Mouse (Mus musculus) brain, embryonic 14.5 days (tissue): ENCODE results near the gene Dhx9. TPM values are rescaled to one million over a fixed set of nuclear protein-coding genes. Genes with fewer than 3 reads are reported as not detected.
"Not testable (repeated sequence)": the region's sequence is repeated elsewhere in the genome, so short reads cannot be mapped to it uniquely, and the experiment has no call there.

ENCODE experiments used
- DNase-seq: peaks from one replicate; pipeline ENCODE4 v3.0.0-alpha.2; 2011; ENCODE audit warnings: low read depth
- CTCF ChIP-seq: fragments of 200-500 bp; IDR thresholded peaks from 2 replicates; pipeline ENCODE4 v1.5.1; 2012; ENCODE audit warnings: inconsistent platforms, mild to moderate bottlenecking, moderate library complexity, borderline replicate concordance; ENCODE audit not compliant: insufficient read depth, insufficient read length; ENCODE audit errors: extremely low read depth
- POLR2A ChIP-seq: fragments of 200-500 bp; IDR thresholded peaks from 2 replicates; pipeline ENCODE4 v1.6.1; 2012; ENCODE audit warnings: mild to moderate bottlenecking, inconsistent platforms, borderline replicate concordance; ENCODE audit not compliant: poor library complexity, insufficient read depth, insufficient read length, severe bottlenecking; ENCODE audit errors: extremely low read depth
- polyA plus RNA-seq: library from polyadenylated mRNA; depleted of rRNA; stranded (reverse); fragments of >200 nt; gene quantifications from 2 replicates; pipeline ENCODE4 v1.2.3, GENCODE M21; 2012

Gene Dhx9
- polyA plus RNA-seq, 1 experiment: 142 TPM

DNA sequence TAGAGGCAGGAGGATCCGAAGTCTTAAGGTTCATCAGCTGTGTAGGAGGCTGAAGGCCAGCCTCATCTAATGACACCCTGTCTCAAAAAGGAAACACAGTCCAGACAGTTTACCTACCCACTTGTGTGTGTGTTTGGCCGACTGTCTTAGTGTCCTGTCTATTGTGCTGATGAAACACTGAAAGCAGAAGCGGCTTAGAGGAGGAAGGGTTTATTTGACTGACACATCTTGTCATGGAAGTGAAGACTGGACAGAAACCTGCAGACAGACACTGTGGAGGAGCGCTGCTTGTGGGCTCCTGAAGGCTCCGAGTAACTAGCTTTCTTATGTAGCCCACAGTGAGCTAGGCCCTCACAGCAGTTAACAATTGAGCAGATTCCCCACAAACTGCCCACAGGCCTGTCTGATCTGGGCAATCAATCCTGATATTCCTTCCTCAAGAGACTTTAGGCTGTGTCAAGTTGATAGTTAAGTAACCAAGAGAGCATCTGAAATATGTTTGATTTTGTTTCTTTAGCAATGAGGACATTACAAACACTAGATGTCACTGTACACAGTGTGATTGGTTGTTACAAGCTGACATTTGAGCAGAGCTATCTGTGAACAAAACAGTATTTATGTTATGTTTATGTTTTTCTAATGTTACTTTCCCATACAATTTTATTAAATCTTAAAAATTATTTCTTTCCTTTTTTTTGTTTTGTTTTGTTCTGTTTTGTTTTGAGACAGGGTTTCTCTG, 53.4 kb downstream of the Dhx9 start:
- TF ChIP-seq CTCF (no peak), POLR2A (no peak)
- no peak for DNase-seq

DNA sequence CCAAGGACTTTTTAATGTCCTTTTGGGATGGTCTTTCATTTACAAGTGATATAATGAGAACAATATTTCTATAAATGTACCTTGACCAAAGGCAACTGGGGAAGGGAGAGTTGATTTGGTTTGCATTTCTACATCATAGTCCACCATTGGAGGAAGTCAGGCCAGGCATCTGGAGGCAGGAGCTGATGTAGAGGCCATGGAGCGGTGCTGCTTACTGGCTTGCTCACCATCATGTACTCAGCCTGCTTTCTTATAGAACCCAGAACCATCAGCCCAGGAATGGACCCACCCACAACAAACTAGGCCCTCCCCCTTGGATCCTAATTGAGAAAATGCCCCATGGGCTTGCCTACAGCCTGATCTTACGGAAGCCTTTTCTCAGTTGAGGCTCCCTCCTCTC, 55.1 kb downstream of the Dhx9 start:
- no peak for DNase-seq

DNA sequence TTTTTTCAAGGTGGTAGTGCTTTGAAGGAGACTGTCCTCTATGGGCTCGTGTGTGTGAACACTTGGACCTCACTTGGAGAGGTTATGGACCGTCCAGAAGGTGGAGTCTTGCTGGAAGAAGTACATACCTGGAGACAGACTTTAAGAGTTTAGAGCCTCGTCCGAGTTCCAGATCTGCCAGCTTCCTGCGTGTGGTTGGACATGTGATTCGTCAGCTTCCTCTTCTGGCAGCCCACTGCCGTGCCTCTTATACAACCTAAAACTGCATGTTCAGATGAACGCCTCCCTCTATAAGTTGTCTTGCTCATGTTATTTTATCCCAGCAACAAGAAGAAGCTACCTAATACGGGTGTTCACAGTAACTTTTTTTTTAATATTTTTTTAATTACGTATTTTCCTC, 55.8 kb downstream of the Dhx9 start:
- no peak for TF ChIP-seq CTCF
- TF ChIP-seq POLR2A: no peak
- DNase-seq: no peak

More for the DNA sequence above, 55.1 kb downstream of the Dhx9 start:
- TF ChIP-seq CTCF (no peak), POLR2A (no peak)

DNA sequence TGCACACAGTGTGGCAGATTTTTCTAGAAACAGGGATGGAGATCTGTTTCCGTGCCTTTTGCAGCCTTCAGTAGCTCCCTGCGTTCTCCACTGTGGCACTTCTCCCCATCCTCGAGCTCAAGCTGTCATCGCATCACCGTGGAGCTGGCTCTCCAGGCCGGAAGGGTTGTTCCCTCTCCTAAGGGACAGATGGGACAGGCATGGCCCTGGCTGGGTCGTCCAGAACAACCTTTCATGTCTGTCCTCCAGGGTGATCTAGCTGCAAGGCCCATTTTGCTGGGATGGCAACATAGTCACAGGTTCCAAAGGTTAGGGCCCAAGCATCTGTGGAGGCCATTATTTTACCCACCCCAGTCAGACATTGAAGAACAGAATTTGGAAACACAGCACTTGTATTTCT, 56.3 kb downstream of the Dhx9 start:
- no peak for TF ChIP-seq POLR2A
- TF ChIP-seq CTCF: no peak
- no peak for DNase-seq

DNA sequence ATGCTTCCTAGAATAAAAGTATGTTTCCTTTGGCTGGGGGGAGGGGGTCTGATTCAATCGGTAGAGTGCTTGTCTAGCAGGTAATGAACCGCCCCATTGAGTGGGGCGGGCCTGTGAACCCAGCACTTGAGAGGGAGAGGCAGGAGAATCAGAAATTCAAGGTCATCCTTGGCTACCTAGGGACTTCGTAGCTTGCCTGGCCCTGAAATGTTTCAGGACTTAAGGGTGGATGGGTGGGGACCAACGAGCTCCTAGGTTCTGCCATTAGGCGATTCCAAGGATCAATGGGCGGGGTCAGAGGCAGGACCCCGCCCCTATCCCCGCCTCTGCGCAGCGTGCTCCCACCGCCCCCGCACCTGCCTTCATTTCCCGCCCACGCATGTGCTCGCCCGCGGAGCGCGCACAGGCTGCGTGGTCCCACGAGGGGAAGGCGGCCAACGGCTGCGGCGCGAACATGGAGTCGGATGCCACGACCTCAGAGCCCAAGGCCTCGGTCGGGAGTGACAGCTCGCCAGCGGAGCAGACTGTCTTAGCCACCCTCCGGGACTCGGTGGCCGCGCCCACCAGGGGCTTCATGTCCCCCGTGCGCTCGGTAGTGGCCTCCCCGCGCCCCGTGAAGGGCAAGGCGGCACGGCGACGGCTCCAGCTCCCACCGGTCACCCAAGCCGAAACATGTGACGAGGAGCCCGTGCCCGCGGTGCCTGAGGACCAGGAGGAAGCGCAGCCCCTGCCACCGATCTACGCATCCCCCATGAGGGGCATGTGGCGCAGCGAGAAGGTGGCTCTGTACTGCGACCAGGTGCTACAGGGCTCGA, 62.5 kb downstream of the Dhx9 start, which contains the start of gene Shcbp1l:
Shcbp1l (plus strand) TSS at position 393 of the 815 bp plus-strand sequence.
- peak; percentile 86 for DNase-seq

DNA sequence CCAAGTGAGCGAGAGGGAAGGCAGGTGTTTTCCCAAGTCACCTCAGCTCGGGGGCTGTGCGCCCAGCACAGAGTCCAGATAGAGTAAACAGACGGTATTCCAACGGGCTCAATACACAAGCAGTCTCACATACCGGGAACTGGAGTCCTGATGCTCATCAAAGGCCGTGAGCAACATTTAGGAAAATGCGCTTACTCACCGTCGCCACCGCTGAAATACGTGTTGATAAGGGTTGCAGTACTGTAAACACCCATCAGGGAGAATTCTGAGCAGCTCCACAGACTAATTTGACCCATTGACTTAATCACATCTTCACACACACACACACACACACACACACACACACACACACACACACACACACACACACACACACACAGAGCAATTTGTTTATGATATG, 63.2 kb downstream of the Dhx9 start:
- peak; percentile 56 for DNase-seq

More for the DNA sequence above, 62.5 kb downstream of the Dhx9 start, which contains the start of gene Shcbp1l:
- TF ChIP-seq CTCF (no peak), POLR2A (0 out of 2 replicates have a peak, but pooled peaks have one; percentile 16)

DNA sequence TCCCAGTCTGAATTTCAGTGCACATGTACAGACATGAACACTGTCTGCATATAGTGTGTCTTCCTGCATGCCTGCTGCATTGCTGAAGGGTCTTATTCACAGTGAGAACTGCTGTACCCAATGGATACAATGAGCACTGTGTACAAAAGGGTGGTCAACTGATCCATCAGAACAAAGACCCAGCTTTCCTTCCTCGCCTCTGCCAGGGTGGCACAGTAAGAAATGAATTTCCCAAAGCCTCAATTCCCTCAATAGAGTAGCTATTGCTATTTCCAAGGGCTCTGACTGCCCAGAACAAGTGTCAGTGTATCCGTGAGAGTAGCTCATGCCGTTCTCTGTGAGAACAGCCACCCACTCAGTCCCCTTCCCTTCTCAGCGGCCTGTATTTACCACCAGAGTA, 69.7 kb downstream of the Dhx9 start:
- DNase-seq: not testable (repeated sequence)

More for the DNA sequence above, 63.2 kb downstream of the Dhx9 start:
- no peak for TF ChIP-seq POLR2A
- TF ChIP-seq CTCF: no peak

DNA sequence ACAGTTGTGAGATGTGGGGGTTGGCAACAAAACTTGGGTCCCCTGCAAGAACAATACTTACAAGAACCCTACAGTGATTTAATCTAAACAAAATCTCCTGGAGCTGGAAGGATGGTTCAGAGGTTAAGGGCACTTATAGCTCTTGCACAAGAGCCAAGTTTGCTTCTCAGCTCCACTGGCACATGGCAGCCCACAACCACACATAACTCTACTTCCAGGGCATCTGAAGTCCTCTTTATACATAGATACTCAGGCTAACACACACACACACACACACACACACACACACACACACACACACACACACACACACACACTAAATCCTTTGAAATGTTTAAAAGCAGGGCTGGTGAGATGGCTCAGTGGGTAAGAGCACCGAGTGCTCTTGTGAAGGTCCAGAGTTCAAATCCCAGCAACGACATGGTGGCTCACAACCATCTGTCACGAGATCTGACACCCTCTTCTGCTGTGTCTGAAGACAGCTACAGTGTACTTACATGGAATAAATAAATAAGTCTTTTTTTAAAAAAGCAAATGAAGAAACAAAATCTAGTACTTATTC, 71.1 kb downstream of the Dhx9 start:
- DNase-seq: not testable (repeated sequence)

DNA sequence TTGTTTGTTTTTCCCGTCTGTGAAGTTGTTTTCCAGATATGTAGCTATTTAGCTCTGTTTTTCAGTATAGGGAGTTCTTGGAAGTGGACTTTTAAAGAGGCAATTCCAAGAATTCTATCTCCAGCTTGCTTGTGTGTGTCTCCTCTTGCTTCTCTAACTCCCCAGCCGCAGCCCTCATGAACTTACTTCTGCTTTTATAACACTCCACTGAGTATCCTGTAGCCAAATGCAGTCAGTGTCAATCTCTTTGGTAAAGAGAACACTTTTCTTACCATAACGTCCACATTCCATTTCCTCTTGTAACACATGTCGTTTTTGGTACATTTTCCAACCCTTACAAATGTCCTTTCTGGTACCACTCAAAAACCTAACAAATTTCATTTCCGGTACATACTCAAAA, 71.7 kb downstream of the Dhx9 start:
- not testable (repeated sequence) for DNase-seq

DNA sequence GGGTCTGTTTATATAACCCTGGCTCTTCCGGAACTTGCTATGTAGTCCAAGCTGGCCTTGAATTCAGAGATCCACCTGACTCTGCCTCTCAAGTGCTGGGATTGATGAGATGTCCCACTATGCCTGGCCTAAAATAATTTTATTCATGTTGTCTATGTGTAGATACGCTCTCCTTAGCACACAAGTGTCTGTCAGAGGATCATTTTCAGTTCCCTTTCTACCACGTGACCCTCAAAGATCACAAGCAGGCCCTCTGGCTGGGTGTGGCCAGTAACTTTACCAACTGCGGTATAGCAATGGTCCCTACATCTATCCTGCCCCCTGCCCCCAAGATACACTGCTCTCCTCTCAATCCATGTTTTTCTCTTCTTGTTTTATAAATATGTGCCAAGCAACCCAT, 72.5 kb downstream of the Dhx9 start:
- TF ChIP-seq POLR2A (no peak), CTCF (no peak)
- DNase-seq: no peak

DNA sequence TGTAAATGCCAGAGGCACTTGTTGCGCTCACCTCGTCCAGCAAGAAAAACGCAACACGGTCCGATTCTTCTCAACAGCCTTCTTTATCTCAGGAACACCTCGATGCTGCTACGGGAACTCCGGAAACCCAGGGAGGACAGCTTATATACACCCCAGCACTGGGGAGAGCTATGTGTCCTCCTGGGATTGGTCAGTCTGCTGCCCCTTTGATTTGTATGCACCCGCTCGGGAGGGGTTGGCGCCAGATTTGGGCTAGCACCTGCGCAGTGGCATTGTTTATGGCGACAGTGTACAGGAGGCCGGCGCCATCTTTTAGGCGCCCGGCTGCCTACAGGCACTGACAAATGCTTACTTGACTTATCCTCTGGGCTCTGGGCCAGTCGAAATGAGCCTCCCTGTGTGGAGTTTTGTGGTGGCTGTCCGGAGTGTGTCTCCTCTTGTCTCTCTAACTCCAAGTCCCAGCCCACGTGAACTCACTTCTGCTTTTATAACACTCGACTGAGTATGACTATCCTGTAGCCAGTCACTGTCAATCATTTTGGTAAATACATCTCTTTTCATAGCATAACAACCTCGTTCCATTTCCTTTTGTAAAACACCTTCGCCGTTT, 73.2 kb downstream of the Dhx9 start:
- DNase-seq: not testable (repeated sequence)

DNA sequence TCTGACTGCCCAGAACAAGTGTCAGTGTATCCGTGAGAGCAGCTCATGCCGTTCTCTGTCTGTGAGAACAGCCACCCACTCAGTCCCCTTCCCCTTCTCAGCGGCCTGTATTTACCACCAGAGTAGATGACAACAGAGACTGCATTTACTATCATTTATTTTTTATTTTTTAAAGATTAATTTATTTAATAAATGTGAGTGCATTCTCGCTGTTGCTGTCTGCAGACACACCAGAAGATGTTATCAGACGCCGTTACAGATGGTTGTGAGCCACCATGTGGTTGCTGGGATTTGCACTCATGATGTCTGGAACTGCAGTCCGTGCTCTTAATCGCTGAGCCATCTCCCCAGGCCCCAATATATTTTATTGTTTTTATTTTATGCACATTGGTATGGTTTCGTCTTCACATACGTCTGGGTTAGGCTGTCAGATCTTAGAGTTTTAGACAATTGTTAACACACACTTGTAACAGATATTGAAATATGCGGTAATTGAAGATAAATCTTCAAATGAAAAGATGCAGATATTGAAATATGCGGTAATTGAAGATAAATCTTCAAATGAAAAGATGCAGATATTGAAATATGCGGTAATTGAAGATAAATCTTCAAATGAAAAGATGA, 74.0 kb downstream of the Dhx9 start:
- DNase-seq: not testable (repeated sequence)

DNA sequence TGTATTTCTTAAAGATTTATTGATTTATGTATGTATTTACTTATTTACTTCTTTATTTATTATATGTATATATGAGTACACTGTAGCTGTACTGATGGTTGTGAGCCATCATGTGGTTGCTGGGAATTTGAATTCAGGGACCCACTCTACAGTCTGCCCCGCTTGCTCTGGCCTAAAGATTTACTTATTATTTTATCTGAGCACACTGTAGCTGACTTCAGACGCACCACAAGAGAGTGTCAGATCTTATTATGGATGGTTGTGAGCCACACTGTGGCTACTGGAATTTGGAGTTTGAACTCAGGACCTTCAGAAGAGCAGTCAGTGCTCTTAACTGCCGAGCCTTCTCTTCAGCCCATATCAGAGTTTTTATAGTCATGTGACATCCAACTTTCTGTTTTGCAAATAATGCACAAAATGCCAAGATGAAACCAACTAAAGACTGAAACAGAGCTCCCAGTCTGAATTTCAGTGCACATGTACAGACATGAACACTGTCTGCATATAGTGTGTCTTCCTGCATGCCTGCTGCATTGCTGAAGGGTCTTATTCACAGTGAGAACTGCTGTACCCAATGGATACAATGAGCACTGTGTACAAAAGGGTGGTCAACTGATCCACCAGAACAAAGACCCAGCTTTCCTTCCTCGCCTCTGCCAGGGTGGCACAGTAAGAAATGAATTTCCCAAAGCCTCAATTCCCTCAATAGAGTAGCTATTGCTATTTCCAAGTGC, 74.6 kb downstream of the Dhx9 start:
- not testable (repeated sequence) for DNase-seq
